In genomic region chr14:20120868-20121267, GRCm38 (mm10) we compare ENCODE assay signal across 11 mouse cellular contexts. TPM values are rescaled to one million over a fixed set of nuclear protein-coding genes. Genes with fewer than 3 reads are reported as not detected.
DNase-seq lines count a peak whose midpoint lies in the region; ATAC-seq and TF ChIP-seq lines count a peak whose summit lies in the region.
"Had no signal": no experiment of that assay in that cellular context is flagged by ENCODE, and none has a peak within 500 bp of the region (broad histone marks: within the 10 kb centered on the region; RNA-seq: fewer than 3 reads in every experiment).

No protein-coding gene starts in this region.

- H3K36me3 ChIP-seq in liver, postnatal 0 days (replicated peaks; ENCODE audit: insufficient read depth, low read length) = no peaks in the 10 kb centered on the region
- no peaks in the 10 kb centered on the region for H3K36me3 ChIP-seq in liver, embryonic 12.5 days
- H3K36me3 ChIP-seq in myocyte (ENCODE audit: control insufficient read depth, insufficient read depth) = no peaks in the 10 kb centered on the region
- H3K36me3 ChIP-seq in intestine, embryonic 16.5 days (ENCODE audit: control insufficient read depth, insufficient read depth, low read length) = no peaks in the 10 kb centered on the region
- H3K36me3 ChIP-seq: lung, embryonic 15.5 days had no signal

- H3K4me3 ChIP-seq in liver, postnatal 0 days (ENCODE audit: low read depth, low read length) = no peak overlapping the region
- no peak overlapping the region for H3K4me3 ChIP-seq in liver, embryonic 12.5 days
- no peak overlapping the region for H3K4me3 ChIP-seq in myocyte
- H3K4me3 ChIP-seq in intestine, embryonic 16.5 days (ENCODE audit: low read length) = no peak overlapping the region
- H3K4me3 ChIP-seq: lung, embryonic 15.5 days had no signal

- no peak for TF ChIP-seq EP300 in liver, postnatal 0 days (IDR thresholded peaks at IDR 0.05; ENCODE audit: low read depth)

- no peak overlapping the region for H3K4me2 ChIP-seq in liver, postnatal 0 days (ENCODE audit: low read depth, low read length)
- H3K4me2 ChIP-seq in liver, embryonic 12.5 days = no peak overlapping the region
- no peak overlapping the region for H3K4me2 ChIP-seq in myocyte (ENCODE audit: low read depth)
- H3K4me2 ChIP-seq in intestine, embryonic 16.5 days (ENCODE audit: low read depth, low read length) = no peak overlapping the region
- H3K4me2 ChIP-seq: lung, embryonic 15.5 days had no signal

- H3K9me3 ChIP-seq in liver, postnatal 0 days (ENCODE audit: low read length) = no peaks in the 10 kb centered on the region
- no peaks in the 10 kb centered on the region for H3K9me3 ChIP-seq in liver, embryonic 12.5 days (replicated peaks)
- H3K9me3 ChIP-seq in intestine, embryonic 16.5 days (ENCODE audit: control insufficient read depth, low read length) = no peaks in the 10 kb centered on the region
- H3K9me3 ChIP-seq: lung, embryonic 15.5 days had no signal

- no peaks in the 10 kb centered on the region for H3K79me2 ChIP-seq in myocyte (ENCODE audit: control insufficient read depth, insufficient read depth)

- H3ac ChIP-seq in myocyte (ENCODE audit: control insufficient read depth, insufficient read length) = no peak overlapping the region

- 37% methylated on average over 5 of the region's 5 CpGs for WGBS in liver, postnatal 0 days (ENCODE audit: insufficient replicate concordance)
- WGBS in liver, embryonic 12.5 days (ENCODE audit: insufficient replicate concordance) = 29% methylated on average over 5 of the region's 5 CpGs
- WGBS in intestine, embryonic 16.5 days = 70% methylated on average over 5 of the region's 5 CpGs

- no peak overlapping the region for H3K27ac ChIP-seq in liver, postnatal 0 days (ENCODE audit: low read depth)
- no peak overlapping the region for H3K27ac ChIP-seq in liver, embryonic 12.5 days
- H3K27ac ChIP-seq in intestine, embryonic 16.5 days (ENCODE audit: low read length) = no peak overlapping the region
- H3K27ac ChIP-seq: lung, embryonic 15.5 days had no signal

- H3K9ac ChIP-seq in liver, postnatal 0 days (replicated peaks) = no peak overlapping the region
- no peak overlapping the region for H3K9ac ChIP-seq in liver, embryonic 12.5 days
- H3K9ac ChIP-seq in intestine, embryonic 16.5 days (ENCODE audit: low read depth, low read length) = no peak overlapping the region
- H3K9ac ChIP-seq: lung, embryonic 15.5 days had no signal

- ATAC-seq in liver, postnatal 0 days = no peak
- ATAC-seq in liver, embryonic 12.5 days = no peak
- no peak for ATAC-seq in intestine, embryonic 16.5 days
- ATAC-seq in activated CD4-positive, CD25-positive, alpha-beta regulatory T cell, adult 4 months = no peak

- no peaks in the 10 kb centered on the region for H3K4me1 ChIP-seq in liver, postnatal 0 days (ENCODE audit: insufficient read depth)
- H3K4me1 ChIP-seq in liver, embryonic 12.5 days = peaks cover 10% of the 10 kb centered on the region
- 0 out of 2 replicates have a peak, but pooled peaks cover 4% of the 10 kb centered on the region for H3K4me1 ChIP-seq in intestine, embryonic 16.5 days (ENCODE audit: control insufficient read depth, insufficient read depth, low read length)

- H3K27me3 ChIP-seq in liver, postnatal 0 days (ENCODE audit: insufficient read depth, low read length) = no peaks in the 10 kb centered on the region
- H3K27me3 ChIP-seq in liver, embryonic 12.5 days (replicated peaks) = no peaks in the 10 kb centered on the region
- no peaks in the 10 kb centered on the region for H3K27me3 ChIP-seq in myocyte (ENCODE audit: control insufficient read depth, insufficient read depth, insufficient read length)
- no peaks in the 10 kb centered on the region for H3K27me3 ChIP-seq in intestine, embryonic 16.5 days (replicated peaks; ENCODE audit: control insufficient read depth, insufficient read depth, low read length)
- H3K27me3 ChIP-seq: lung, embryonic 15.5 days had no signal

- no peak for TF ChIP-seq POLR2A in myocyte (IDR thresholded peaks at IDR 0.05; ENCODE audit: insufficient read length, low read depth)

- no peak for TF ChIP-seq CTCF in liver, postnatal 0 days (IDR thresholded peaks at IDR 0.05; ENCODE audit: low read depth)

- peak; percentile 48 for DNase-seq in liver, postnatal 0 days
- DNase-seq in c-Kit-positive CD71-negative TER-119-negative erythroid progenitor cells, embryonic 14.5 days (ENCODE audit: low read depth) = peak; percentile 33
- peak; percentile 67 to 73 for DNase-seq in thymus, postnatal 10 days (ENCODE audit: low spot score in 2 of 2)
- DNase-seq in layer of hippocampus, adult 11-12 months (ENCODE audit: low spot score) = no peak
- DNase-seq: cerebellum, postnatal 36 days; gastrocnemius, postnatal 10 days had no signal

TF ChIP-seq in myocyte, 11 proteins besides CTCF, POLR2A, EP300 and RAD21:
- TF ChIP-seq POLR2AphosphoS2 (IDR thresholded peaks at IDR 0.05; ENCODE audit: insufficient read length, low read depth) = no peak
- TF ChIP-seq MYOD1 (IDR thresholded peaks at IDR 0.05; ENCODE audit: control insufficient read depth in 1 of 3, insufficient read length in 2 of 3, low read depth in 2 of 3) = peak in 2 of 3 experiments; percentile 35 to 63
- no peak for TF ChIP-seq TCF3 (IDR thresholded peaks at IDR 0.05; ENCODE audit: insufficient read length, low read depth)
- TF ChIP-seq MYOG (IDR thresholded peaks at IDR 0.05; ENCODE audit: control insufficient read depth in 1 of 3, insufficient read depth in 1 of 3, insufficient read length in 2 of 3, low read depth in 2 of 3) = peak in 1 of 3 experiments; percentile 27
- no peak for TF ChIP-seq USF1 (IDR thresholded peaks at IDR 0.05; ENCODE audit: low read depth)

RNA-seq across cellular contexts. Expression of gene Saysd1, which starts 17.5 kb away (rescaled TPM):
- 9.6 and 11.0 TPM in 2 replicates for polyA plus RNA-seq in liver, postnatal 0 days (2015; fragmentation: Nextera tagmentation; extraction: Ambion mirVana)
- 4.5 and 4.8 TPM in 2 replicates for polyA plus RNA-seq in liver, embryonic 12.5 days (2016; fragmentation: Nextera tagmentation; extraction: Ambion mirVana)
- polyA plus RNA-seq in myocyte (2012; fragmentation: generic; extraction: Trizol) = 10.5 TPM
- polyA plus RNA-seq in intestine, embryonic 16.5 days (2015; fragmentation: Nextera tagmentation; extraction: Ambion mirVana) = 20.2 and 21.5 TPM in 2 replicates
- polyA plus RNA-seq in activated CD4-positive, CD25-positive, alpha-beta regulatory T cell, adult 4 months (2017; shearing (Covaris generic)) = 10 to 100 TPM; 23.7 to 37.7 TPM
